Mouse (Mus musculus) C2C12 (cell line): ENCODE results near the gene Krtap8-1.

Source experiments
- CTCF ChIP-seq: IDR thresholded peaks from one replicate; pipeline ENCODE4 v1.5.1; 2011; ENCODE audit not compliant: control insufficient read depth, insufficient read depth, insufficient read length
- MAX ChIP-seq: IDR thresholded peaks from one replicate; pipeline ENCODE4 v1.6.1; 2011; ENCODE audit warnings: mild to moderate bottlenecking, control low read depth
- MYOD1 ChIP-seq: IDR thresholded peaks from one replicate; pipeline ENCODE4 v1.6.1; 2011; ENCODE audit warnings: low read depth; ENCODE audit not compliant: control insufficient read depth, insufficient read length
- MYOG ChIP-seq: IDR thresholded peaks from one replicate; pipeline ENCODE4 v1.6.1; 2011; ENCODE audit not compliant: control insufficient read depth, insufficient read length; ENCODE audit errors: extremely low read depth
- USF1 ChIP-seq: IDR thresholded peaks from one replicate; pipeline ENCODE4 v1.6.1; 2011; ENCODE audit warnings: low read depth, mild to moderate bottlenecking, control low read depth, moderate library complexity

DNA sequence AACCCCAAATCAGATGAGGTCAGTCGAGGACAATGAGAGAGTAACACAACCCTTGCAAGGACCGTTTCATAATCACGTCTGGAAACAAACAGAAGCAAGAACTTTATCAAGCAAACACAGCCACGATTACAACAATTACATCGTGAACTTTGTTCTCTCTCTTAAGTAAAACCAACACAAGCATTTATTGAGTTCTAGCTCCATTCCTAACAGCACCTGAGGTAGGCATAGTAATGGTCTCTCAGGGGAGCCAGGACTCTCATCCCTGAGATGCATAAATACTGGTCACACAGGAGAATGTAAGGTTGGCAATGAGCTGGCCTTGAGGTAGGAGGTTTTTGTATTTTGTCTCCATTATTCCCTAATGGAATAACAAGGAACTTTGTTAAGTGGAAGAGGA is 14.1 kb upstream of the Krtap8-1 start:
- TF ChIP-seq MAX: no peak
- TF ChIP-seq CTCF: no peak
- no peak for TF ChIP-seq MYOG
- TF ChIP-seq MYOD1: no peak
- TF ChIP-seq USF1: no peak
